Mouse (Mus musculus): Measurements from ENCODE around the gene Fam206a.

Gene Fam206a

GRCm38 (mm10) chr4:56844911-56845310 is 42.8 kb downstream of the Fam206a start:
- DNase-seq, result no peak

GRCm38 (mm10) chr4:56845896-56846533 is 43.9 kb downstream of the Fam206a start:
- DNase-seq, result no peak

DNA sequence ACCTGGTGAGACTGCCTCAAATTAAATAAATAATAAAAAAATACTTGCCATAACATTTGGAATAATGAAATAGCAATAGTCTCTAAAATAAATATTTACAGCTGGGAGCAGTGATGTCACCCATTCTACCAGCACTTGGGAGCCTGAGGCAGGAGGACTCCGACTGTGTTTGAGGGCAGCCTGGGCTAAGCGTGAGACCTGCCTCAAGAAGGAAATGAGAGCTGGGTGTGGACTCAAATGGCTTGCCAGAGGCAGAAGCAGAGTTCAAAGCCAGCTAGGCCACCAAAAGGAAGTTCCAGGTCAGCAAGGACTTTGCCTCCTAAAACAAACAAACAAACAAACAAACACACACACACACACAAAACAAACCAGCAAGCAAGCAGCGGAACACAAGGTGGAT is 45.3 kb downstream of the Fam206a start:
- DNase-seq, result no peak

DNA sequence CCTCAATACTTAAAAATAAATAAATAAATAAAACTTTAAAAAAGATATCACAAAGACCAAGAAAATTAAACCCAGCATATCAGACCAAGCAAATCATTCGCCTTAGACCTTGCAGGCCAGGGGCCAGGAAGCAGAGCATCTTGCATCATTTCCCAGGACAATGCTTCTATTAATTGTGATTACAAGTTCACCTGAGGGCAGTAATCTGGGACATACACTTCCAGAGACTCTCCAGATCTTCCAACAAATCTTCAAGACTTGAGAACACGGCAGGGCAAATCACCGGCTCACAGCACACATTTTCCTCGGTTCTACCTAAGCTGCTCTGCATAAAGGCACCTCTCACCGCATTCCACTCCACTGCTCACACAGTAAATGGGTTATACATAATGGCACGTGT is 45.9 kb downstream of the Fam206a start:
- no peak for DNase-seq

DNA sequence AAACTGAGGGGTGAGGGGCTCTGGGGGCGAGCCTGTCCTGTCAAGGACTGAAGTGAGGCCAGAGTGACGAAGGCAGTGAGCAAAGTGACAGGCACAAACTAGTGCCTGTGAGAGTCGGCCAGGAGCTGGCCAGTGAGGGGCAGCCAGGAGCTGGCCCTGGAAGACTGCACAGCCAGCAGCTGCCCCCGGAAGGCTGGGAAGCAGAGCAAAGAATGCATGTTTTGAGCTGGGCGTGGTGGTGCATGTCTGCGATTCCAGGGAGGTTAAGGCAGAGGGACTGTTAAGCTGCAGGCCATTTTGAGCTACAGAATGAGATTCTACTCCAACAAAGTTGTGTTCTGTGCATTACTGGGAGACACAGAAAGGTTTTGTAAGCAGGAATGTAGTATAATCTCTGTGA is 48.6 kb downstream of the Fam206a start:
- peak; percentile 52 for DNase-seq

DNA sequence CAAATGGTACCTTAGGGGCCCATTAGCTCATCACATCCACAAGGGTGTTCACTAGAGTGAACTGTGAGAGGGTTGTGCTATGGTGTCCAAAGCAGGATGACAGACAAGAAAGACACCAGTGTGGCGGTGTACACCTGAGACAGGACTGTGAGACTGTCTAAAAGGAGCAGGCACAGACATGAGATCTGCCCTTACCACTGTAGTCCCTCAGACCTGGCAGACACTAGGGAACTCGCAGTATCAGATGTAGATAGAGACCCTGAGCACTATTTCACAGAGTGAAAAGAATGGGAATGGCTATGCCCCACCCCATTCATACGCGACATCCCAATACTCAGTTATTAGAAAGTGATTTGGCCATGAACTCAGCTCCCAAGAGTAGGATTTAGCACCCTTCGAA is 53.8 kb downstream of the Fam206a start:
- DNase-seq, result no peak

GRCm38 (mm10) chr4:56856371-56856949 is 54.3 kb downstream of the Fam206a start:
- no peak for DNase-seq

DNA sequence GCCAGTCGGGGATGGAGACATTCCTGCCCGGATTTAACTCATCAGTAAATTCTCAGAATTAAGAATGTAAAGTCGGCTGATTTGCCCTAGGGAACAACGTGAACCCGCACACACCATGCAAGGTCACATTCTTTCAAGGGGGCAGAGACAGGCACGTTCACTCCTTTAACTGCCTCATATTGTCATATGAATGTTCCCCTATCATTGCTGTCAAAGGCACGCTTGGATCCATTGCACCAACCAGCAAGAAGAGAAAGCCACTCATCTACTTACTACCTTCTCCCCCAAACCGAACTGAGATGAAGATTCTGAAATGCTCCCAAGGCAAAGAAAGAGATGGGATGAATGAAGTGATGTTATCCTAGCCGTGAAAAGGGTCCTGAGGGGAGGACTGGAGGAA is 56.6 kb downstream of the Fam206a start:
- DNase-seq, result no peak

Measured in kidney, postnatal 10 days (tissue).